Mouse (Mus musculus): Measurements from ENCODE around the gene Slc16a3.

DNA sequence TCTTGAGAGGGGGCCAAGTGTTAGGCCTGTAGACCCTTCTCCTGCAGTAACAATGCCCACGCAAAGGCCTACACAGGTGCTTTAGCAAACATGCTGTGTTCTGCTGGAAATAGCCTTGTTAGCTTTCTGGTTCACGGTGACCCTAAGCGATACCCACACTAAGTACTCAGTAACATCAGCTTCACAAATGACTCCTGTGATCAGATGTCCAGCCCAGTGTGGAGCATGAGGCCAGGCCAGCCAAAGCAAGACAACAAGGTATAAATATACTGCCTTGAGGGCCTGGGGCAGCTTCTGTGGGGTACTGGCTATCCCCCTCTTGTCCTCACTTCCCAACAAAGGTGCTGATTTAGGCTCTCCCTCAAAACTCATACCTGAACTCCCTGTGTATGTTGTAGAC, 44.8 kb downstream of the Slc16a3 start:
- TF ChIP-seq CTCF (IDR thresholded peaks at IDR 0.05; ENCODE audit: insufficient read depth, low read length) (no peak), POLR2A (IDR thresholded peaks at IDR 0.05; ENCODE audit: borderline replicate concordance, extremely low read depth, low read depth, low read length) (no peak)
